Mouse (Mus musculus) induced T-regulatory cell, adult 2 months (primary cell): ENCODE data around the gene Thg1l.

Source experiments
- DNase-seq: peaks from one replicate; pipeline ENCODE4 v3.0.0-alpha.2; 2012; ENCODE audit warnings: low read depth

Thg1l gene

GRCm38 (mm10) chr11:45955127-45955627 is at the start of gene Thg1l:
Gene Thg1l (minus strand): TSS chr11:45955494.
- DNase-seq, result peak; percentile 98

DNA sequence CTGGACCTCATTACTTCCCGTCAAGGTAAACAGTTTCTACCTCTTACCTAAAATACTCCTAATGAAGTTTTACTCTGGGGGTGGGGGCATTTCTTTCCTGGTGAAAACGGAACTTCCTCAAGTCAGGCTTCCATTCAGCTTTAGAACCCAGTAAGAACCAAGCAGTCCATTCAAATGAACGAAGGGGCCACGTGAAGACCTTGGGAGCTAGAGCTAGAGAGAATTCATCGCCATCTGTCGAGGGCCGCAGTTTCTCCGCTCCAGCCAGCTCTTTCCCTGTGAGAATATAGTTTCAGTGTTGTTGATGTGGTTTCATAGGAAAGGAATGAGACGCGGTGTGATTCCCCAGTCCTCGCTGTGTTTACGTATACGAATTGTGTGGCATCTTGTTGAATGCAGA is 36.8 kb upstream of the Thg1l start:
- no peak for DNase-seq

DNA sequence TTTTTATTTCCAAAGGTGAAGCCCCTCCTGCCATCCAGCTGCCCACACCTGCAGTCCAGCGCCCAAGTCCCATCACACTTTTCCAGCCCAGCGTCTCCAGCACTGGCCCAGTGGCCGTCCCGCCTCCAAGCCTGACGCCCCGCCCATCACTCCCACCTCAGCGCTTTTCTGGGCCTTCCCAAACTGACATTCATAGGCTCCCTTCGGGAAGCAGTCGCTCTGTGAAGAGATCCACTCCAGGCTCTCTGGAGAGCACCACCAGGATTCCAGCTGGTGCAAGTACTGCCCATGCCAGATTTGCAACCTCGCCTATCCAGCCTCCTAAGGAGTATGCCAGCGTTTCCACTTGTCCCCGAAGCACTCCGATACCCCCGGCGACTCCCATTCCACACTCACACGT is 36.3 kb upstream of the Thg1l start:
- no peak for DNase-seq

- no peak for DNase-seq
Observed at GRCm38 (mm10) chr11:45980893-45981253, 25.6 kb upstream of the Thg1l start.

DNA sequence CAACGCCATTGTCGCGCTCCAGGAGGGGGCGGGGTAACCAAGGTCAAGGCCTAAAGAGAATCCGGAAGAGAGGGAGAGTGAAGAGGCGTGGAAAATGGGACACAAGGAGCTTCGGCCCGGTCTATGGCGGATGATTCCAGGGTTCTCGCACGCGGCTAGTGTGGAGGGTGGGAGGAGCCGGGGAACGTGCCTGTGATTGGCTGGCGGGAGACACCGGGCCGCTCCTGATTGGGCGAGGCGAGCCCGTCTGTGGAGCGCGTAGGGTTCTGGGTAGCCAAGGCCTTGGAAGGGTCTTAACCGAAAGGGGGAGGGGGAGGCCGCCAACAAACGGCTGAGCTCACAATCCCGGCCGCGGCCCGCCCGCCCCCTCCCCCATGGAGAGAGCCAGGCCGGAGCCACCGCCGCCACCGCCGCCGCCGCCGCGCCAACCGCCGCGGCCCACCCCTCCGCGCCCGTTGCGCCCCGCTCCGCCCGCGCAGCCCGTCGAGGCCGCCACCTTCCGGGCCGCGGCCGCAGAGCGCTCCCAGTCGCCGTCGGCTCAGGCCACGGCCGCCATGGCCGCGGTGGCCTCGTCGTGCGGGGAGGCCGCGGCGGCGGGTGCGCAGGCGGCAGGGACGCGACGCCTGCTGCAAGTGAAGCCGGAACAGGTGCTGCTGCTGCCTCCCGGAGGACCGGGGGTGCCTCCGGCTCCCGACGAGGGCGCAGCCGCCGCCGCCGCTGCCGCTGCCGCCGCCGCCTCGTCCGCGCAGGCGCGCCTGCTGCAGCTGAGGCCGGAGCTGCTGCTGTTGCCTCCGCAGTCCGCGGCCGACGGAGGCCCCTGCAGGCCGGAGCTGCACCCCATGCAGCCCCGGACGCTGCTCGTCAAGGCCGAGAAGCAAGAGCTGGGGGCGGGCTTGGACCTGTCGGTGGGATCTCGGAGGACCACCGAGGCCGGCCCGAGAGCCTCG is 24.9 kb upstream of the Thg1l start, which contains the start of gene Sox30:
Gene Sox30, plus strand, starts transcription at position 365 of the 947 bp plus-strand sequence.
- DNase-seq, result peak; percentile 48

- DNase-seq, result no peak
Observed at GRCm38 (mm10) chr11:45976061-45976460, 20.8 kb upstream of the Thg1l start.

DNA sequence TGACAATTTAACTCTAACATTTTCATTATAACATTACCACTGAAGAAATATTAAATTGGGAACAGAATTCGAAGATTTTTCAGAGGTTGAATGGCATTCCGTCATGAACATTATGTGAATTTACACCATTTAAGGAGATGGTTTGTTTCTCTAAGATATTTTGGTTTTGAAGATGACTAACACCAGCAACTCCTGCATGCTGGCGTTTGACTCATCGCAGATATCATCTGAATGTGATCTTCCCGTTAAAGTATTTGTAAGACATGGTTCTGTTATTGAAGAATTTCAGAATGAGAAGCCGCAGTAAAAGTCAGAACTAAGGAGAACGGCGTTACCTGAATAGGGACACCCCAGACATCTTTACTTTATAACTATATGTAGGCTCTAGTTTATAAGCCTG is 19.2 kb upstream of the Thg1l start:
- no peak for DNase-seq

GRCm38 (mm10) chr11:45973635-45974034 is 18.3 kb upstream of the Thg1l start:
- no peak for DNase-seq

DNA sequence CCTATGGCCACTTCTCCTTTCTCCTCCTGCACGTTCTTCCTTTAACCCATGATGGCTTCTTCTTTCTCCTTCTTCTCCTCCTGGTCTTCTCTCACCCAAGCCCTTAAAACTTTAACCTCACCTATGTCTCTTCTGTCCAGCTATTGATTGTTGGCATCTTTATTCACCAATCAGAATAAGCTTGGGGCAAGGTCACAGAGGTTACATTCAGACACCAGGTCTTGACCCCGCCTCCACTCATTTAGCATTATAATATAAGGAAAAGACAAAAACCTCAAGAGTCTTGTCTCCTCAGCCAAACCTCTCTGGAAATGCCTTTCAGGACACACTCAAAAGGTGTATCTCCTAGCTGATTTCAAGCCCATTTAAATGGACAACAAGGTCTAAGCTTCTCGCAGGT is 13.2 kb upstream of the Thg1l start:
- DNase-seq, result no peak

- no peak for DNase-seq
Observed at GRCm38 (mm10) chr11:45966896-45967295, 11.6 kb upstream of the Thg1l start.

- peak; percentile 74 for DNase-seq
Observed at GRCm38 (mm10) chr11:45960003-45960402, 4.7 kb upstream of the Thg1l start.

DNA sequence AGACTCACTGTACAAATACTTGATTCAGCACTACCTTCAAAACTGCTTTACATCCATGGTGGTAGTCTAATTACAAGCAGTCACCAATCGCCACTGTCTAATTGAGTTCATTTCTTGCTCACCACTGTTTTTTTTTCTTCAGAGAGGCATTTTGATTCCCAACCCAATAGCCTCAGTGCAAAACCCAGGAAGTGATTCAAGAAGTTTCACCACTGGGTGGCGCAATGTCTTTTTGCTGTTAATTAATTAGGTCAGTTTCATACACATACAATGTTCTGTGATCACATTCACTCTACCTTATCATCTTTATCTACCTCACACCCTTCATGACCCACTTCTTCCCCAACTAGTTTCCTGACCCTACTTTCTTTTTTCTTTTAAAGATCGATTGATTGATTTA is 4.3 kb upstream of the Thg1l start:
- peak; percentile 88 for DNase-seq

GRCm38 (mm10) chr11:45947491-45947890 is 7.8 kb downstream of the Thg1l start:
- DNase-seq, result no peak

DNA sequence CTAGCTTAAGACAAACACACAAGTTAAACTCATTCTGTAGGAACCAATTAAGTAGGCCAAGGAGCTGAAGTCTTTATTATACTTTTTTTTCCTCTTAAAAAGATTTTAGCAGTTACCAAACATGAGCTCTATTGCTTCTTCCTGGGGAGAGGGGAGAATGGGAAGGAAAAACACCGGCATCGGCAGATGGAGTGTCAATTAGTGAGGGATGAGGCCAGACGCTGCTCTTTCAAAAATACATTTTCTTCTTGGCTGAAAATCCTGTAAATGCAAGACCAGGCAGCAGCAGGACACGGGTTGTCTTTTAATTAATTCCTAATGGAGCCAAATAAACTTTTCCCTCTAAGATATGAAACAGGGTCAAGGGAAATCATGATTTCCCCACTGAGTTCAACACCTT is 8.5 kb downstream of the Thg1l start:
- no peak for DNase-seq

- DNase-seq, result peak; percentile 97
Observed at GRCm38 (mm10) chr11:45944643-45945156, 10.6 kb downstream of the Thg1l start, which contains the start of gene Lsm11. Gene Lsm11 (minus strand): TSS chr11:45944935.

DNA sequence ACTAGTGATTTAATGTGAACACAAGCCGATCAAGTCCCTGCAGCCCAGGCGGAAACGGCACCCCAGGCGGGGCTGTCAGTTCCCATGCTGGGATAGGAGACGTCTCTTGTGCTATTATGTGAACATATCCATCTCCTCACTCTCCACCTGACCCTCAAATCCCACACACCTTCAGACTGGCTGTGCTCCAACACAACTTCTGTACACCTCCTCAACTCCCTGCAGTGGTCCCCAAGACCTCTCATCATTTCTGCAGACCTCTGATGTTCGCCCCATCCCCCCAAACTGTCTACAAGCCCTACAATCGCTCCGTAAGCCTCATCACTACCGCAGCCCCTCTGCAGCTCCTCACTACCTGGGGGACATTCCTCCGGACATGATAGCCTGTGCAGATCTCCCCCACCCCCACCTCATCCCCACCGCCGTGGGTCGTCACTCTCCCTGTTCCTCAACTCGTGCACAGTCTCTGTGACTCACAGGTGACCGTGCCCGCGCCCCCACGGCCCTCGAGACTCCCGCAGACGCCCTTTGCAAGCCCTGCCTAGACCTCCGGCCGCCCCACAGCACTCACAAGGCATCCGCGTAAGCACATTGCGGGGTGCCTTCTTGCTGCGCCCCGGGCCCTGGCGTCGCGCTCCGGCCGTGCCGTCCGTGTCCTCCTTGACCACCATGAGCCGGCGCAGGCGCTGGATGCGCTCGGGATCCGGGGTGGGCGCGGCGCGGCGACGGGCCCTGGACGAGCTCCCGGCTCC is 11.2 kb downstream of the Thg1l start:
- DNase-seq, result peak; percentile 54

DNA sequence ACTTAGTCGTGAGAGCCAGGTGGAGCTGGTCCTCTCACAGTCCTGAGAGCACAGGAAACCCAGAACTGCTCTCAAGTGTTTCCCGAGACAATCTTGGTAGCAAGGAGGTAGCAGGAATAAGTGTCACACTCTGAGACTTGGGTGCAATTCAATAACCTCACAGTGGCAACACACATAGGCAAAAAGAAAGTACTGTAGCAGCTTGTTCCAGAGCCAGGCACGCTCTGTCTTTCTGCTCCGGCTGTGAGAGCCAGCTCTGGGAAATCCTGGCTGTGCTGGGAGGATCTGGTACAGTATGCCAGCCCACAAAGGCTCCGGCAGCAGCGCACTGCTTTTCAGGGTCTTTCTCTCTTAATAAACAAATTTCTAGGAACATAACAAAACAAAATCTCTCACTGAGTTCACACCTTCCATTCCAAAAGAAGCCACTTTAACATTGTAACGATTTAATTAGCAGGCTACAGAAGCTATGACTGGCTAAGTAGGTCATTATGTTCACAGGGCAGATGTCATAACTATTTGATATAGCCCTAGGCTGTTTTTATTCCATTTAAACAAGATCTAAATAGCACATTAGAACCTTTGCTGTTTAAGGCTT is 12.1 kb downstream of the Thg1l start:
- DNase-seq, result no peak

DNA sequence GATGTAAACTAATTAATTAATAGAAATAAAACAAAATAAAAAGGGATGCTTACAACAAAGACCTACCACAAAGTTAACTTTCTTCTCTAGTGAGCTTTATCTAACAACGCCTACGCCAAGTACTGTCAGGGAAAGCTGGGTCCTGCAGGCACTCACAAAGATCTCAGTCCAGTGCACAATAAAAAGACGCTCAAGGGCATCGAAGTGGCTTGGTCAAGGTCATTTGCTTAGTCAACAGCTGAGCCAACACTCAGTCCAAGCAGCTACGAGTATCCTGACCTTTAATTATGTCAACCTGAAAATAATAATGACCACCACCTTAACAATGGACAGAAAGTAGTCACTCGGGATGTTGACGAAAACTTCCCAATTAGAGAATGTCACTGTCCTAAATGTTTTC is 13.0 kb downstream of the Thg1l start:
- no peak for DNase-seq

DNA sequence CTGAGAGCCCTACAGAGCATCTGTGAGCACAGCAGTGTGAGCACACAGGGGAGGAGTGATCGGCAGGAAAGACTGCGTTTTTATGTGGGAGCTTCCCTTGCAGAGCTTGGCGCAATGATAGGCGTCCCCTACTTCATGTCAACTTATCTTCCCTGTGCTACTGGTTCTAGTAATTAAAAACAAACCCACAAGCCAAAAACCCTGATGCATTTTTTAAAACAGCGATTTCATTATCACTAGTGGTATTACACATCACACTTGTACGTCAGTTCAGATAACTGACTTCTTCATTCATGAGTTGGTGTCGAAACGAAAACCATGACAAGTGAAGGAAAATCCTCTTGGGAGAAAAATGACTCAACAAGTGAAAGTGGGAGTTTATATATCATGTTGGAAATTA is 16.4 kb downstream of the Thg1l start:
- DNase-seq, result no peak

DNA sequence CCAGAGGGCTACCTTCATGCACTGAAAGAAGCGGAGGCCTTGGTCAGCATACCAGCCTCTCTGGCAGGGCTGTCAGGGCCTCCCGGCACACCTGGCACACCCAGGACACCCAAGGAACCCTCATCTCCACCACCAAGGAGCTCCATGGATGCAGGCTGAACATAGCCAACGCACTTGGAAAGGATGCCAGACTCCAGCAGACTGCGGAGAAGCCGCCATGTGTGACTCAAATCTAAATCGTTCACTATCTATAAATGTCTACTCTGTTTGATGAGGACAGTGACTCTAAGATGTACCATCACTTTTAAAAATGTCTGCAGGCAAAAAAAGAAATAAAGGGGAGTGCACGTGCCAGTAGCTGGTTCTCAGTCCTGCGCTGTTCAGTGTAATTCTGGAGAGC is 17.8 kb downstream of the Thg1l start:
- no peak for DNase-seq

DNA sequence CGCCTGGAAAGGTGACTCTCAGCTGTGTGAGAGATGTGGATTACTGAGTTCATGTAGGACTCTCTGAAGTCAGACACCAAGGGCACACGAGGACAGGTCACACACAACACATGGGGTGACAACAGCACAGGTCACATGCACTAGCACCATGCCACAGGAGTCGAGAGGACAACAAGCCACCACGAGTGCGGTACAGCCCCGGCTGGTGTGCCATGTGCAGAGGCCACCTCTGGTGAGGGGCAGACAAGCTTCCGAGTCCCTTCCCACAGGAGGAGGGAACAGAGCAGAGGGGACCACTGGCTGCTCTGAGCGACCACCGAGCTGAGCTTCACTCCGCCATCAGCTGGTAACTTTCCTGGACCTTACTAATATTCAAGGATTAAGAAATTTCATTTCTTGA is 22.5 kb downstream of the Thg1l start:
- no peak for DNase-seq

DNA sequence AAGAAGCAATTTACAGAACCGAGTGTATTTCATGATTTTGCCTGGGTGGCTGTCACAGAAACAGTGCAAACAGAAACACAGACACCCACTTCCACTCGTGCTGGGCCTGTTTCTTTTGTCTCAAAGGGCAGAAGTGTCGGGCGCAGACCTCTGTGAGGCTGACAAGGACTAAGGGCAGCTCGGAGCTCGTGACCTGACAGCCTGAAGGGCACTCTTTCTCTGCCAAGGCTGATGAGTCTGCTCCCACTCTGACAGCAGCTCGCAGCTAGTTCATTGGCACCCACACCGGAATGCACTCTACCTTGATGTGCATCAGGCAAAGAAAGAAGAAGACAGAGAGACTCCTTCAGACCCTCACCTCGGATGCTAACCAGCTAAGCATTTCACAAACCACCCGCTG is 25.8 kb downstream of the Thg1l start:
- DNase-seq, result no peak
